Mouse (Mus musculus) heart, embryonic 16.5 days (tissue): ENCODE measurements around the gene Dhx16. TPM values are rescaled to one million over a fixed set of nuclear protein-coding genes. Genes with fewer than 3 reads are reported as not detected.

Experiments
- ATAC-seq: fragments of 200-750 bp; cut with Nextera tagmentation; replicated peaks from 2 replicates; pipeline ENCODE4 v1.8.0; 2017; ENCODE audit warnings: moderate number of reproducible peaks; ENCODE audit not compliant: insufficient read depth, low FRiP score; ENCODE audit errors: extremely low read depth
- H3K27ac ChIP-seq: fragments of 300-500 bp; sonication (generic); 2 replicates; pipeline ENCODE4 v1.5.1; 2014; ENCODE audit warnings: mild to moderate bottlenecking, low read length, control low read depth, moderate library complexity
- H3K27me3 ChIP-seq: fragments of 300-500 bp; sonication (generic); 2 replicates; pipeline ENCODE4 v1.6.1; 2014; ENCODE audit warnings: low read length, mixed read lengths; ENCODE audit not compliant: control insufficient read depth, insufficient read depth
- H3K36me3 ChIP-seq: fragments of 300-500 bp; sonication (generic); 2 replicates; pipeline ENCODE4 v1.6.1; 2014; ENCODE audit not compliant: control insufficient read depth, insufficient read depth
- H3K4me1 ChIP-seq: fragments of 300-500 bp; sonication (generic); 2 replicates; pipeline ENCODE4 v1.6.1; 2014; ENCODE audit warnings: low read length, mixed read lengths; ENCODE audit not compliant: control insufficient read depth, insufficient read depth
- H3K4me2 ChIP-seq: fragments of 300-500 bp; sonication (generic); 2 replicates; pipeline ENCODE4 v1.6.1; 2014; ENCODE audit warnings: low read depth, mild to moderate bottlenecking, control low read depth, low read length
- H3K4me3 ChIP-seq: fragments of 300-500 bp; sonication (generic); 2 replicates; pipeline ENCODE4 v1.5.1; 2014; ENCODE audit warnings: mild to moderate bottlenecking, control low read depth, low read length
- H3K9ac ChIP-seq: fragments of 300-500 bp; sonication (generic); 2 replicates; pipeline ENCODE4 v1.6.1; 2014; ENCODE audit warnings: low read length, control low read depth
- H3K9me3 ChIP-seq: fragments of 300-500 bp; sonication (generic); replicated peaks from 2 replicates; pipeline ENCODE4 v1.6.1; 2016; ENCODE audit warnings: low read length; ENCODE audit not compliant: control insufficient read depth
- WGBS: fragments of 180-500 bp; shearing (Covaris S2); extraction: QIAGEN DNeasy Blood & Tissue Kit; methylation state at CpG from one replicate; pipeline ENCODE4 v1.1.7; 2014; 5-methylcytosine and 5-hydroxymethylcytosine counted together
- polyA plus RNA-seq: library from polyadenylated mRNA; unstranded; fragments of >200 nt; fragmentation: Nextera tagmentation; extraction: Ambion mirVana; gene quantifications from 2 replicates; pipeline ENCODE4 v1.2.1, GENCODE M21; 2015

Dhx16 gene
- polyA plus RNA-seq, 1 experiment from 2014 or later: 27.4 TPM

GRCm38 (mm10) chr17:35866281-35866831 lies 13.3 kb upstream of the Dhx16 start:
- under 1% methylated on average over 37 of the region's 38 CpGs for WGBS
- Histone ChIP-seq H3K27ac (peak overlapping the region; percentile 96), H3K27me3 (no peaks in the 10 kb centered on the region), H3K4me3 (peak overlapping the region; percentile 69), H3K9ac (peak overlapping the region; percentile 73), H3K4me1 (peaks cover 43% of the 10 kb centered on the region), H3K4me2 (peak overlapping the region; percentile 83), H3K9me3 (peaks cover 2% of the 10 kb centered on the region; the same call in 1 of the 2 replicates), H3K36me3 (peaks cover 7% of the 10 kb centered on the region)
- ATAC-seq: peak; percentile 59

GRCm38 (mm10) chr17:35866911-35867890 lies 12.4 kb upstream of the Dhx16 start:
- Histone ChIP-seq H3K4me2 (peak overlapping the region; percentile 83), H3K27me3 (no peaks in the 10 kb centered on the region), H3K36me3 (peaks cover 8% of the 10 kb centered on the region), H3K4me3 (peak overlapping the region; percentile 69), H3K27ac (peak overlapping the region; percentile 96), H3K4me1 (peaks cover 40% of the 10 kb centered on the region), H3K9me3 (peaks cover 3% of the 10 kb centered on the region; the same call in 1 of the 2 replicates), H3K9ac (peak overlapping the region; percentile 73)
- no peak for ATAC-seq
- WGBS: 6% methylated on average over 26 of the region's 26 CpGs

DNA sequence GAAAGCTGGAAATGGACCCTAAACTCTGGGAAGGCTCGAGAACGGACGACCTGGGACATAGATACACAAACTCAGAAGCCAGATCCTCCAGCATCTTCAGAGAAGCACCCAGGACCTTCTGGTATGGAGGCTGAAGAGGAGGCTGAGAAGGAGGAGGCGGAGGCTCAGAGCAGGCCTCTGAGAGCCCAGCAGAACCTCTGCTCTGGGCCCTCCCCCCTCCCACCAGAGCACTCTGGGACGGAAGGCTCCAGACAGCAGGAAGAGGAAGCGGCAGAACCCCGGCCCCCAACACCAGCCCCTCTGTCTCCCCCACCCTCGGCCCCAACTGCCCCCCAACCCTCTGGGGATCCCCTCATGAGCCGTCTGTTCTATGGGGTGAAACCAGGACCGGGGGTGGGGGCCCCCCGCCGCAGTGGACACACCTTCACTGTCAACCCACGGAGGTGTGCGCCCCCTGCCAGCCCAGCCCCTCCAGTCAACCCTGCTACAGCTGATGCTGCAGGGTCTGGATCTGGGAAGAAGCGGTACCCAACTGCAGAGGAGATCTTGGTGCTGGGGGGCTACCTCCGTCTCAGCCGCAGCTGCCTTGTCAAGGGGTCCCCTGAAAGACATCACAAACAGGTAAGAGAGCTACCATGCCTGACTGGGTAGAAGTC lies 11.3 kb upstream of the Dhx16 start:
- peaks cover 44% of the 10 kb centered on the region for H3K4me1 ChIP-seq
- H3K9ac ChIP-seq: peak overlapping the region; percentile 73
- H3K4me2 ChIP-seq: peak overlapping the region; percentile 83
- H3K27me3 ChIP-seq: no peaks in the 10 kb centered on the region
- peak overlapping the region; percentile 69 for H3K4me3 ChIP-seq
- peak overlapping the region; percentile 96 for H3K27ac ChIP-seq
- H3K36me3 ChIP-seq: peaks cover 8% of the 10 kb centered on the region
- WGBS: 21% methylated on average over 16 of the region's 17 CpGs
- no peak for ATAC-seq
- peaks cover 3% of the 10 kb centered on the region; the same call in 1 of the 2 replicates for H3K9me3 ChIP-seq

DNA sequence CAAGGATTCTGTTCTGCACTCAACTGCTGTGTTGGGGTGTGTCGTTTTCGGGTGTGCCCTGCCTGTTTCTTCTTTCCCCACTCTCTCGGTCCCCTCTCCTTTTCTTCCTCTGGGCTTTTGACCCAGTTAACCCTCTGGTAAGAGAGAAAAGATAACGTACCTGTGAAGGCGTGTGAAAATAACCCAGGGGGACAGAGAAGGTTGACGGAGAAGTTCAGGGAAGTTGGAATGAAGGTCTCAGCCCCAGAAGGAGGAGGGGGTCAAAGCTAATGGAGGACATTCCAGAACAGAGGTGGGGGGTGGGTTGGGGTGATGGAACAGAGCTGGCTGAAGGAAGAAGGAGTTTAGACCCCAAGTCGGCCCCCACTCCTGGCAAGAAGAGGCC lies 10.7 kb upstream of the Dhx16 start:
- Histone ChIP-seq H3K9ac (peak overlapping the region; percentile 73), H3K4me3 (peak overlapping the region; percentile 69), H3K36me3 (peaks cover 5% of the 10 kb centered on the region), H3K27ac (peak overlapping the region; percentile 96), H3K9me3 (peaks cover 3% of the 10 kb centered on the region; the same call in 1 of the 2 replicates), H3K27me3 (no peaks in the 10 kb centered on the region), H3K4me2 (peak overlapping the region; percentile 83), H3K4me1 (peaks cover 49% of the 10 kb centered on the region)
- 3% methylated on average over 7 of the region's 7 CpGs for WGBS
- no peak for ATAC-seq

DNA sequence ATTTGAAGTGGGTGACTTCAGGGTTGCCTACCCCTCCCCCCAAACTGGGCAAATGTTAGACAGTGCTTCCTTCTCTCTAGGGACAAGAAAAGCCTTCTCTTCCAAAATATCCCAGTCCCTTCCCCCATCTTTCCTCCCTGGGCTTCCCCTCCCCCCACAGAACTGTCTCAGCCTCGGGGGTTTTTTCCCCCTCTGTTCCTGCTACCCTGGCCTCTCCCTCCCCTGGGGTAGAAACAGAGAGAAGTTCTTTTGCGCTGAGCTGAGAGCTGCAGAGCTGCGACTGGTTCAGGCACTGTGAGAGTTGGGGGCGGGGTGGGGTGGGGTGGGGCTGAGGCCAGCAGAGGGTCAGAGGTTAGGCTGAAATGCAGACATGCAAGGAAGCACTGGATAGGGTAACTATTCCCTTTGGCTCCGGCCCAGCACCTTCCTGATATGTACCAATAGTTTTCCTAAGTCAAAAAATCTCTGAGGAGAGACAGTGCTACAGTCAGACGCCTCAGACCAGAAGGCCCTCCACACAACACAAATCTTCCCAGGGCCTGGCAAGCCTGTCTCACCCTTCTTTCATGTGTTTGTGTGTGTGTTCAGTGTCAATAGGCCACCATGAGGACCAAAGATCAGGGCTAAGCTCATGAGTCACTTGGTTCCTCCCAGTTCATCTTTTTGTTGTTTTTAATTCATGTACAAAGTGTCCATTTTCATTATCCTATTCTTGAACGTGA lies 10.1 kb upstream of the Dhx16 start:
- Histone ChIP-seq H3K27me3 (no peaks in the 10 kb centered on the region), H3K4me3 (peak overlapping the region; percentile 69), H3K4me1 (peaks cover 51% of the 10 kb centered on the region), H3K27ac (peak overlapping the region; percentile 96), H3K9ac (peak overlapping the region; percentile 73), H3K36me3 (peaks cover 5% of the 10 kb centered on the region), H3K9me3 (peaks cover 3% of the 10 kb centered on the region; the same call in 1 of the 2 replicates), H3K4me2 (peak overlapping the region; percentile 83)
- no peak for ATAC-seq
- WGBS: 7% methylated on average over 7 of the region's 7 CpGs

- ATAC-seq: peak; percentile 29; the same call in 1 of the 2 replicates
Measured at GRCm38 (mm10) chr17:35870151-35870883, 9.3 kb upstream of the Dhx16 start.

DNA sequence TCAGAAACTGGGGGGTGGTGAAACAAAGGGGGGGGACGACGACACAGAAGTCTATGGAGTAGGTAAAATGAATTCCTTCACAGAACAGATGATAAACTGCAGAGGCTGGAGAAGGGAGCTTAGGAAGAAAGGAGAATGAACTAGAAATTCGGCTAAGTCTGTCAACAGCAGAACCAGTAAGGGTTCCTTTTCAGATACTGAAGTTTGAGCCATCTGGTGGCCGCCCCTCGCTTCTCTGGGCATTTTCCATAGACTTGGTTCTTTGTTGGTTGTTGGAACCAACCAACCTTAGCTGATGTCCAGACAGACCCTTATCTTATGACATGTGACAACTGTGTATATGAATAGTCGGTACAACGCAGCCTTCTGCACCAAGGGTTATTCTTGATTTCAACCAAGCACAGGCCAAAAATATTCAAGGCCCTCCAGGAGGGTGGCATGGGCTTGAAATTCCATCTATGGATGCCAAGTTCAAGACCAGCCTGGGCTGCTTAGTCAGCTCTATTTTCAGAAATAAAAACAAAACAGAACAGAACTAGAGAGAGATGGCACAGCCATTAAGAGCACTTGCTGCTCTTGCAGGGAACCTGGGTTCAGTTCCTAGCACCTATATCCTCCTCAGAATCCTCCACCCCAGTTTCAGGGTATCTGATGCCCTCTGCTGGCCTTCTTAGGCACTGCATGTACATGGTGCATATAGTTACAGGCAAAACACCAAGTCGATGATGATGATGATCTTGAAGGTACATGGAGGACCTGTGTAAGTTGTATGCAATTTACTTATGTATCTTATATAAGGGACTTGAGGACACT lies 8.5 kb upstream of the Dhx16 start:
- Histone ChIP-seq H3K36me3 (peaks cover 11% of the 10 kb centered on the region), H3K4me2 (peak overlapping the region; percentile 83), H3K27me3 (no peaks in the 10 kb centered on the region), H3K9ac (no peak overlapping the region; the same call in 1 of the 2 replicates), H3K4me3 (peak overlapping the region; percentile 69), H3K9me3 (peaks cover 3% of the 10 kb centered on the region; the same call in 1 of the 2 replicates), H3K27ac (peak overlapping the region; percentile 96), H3K4me1 (peaks cover 45% of the 10 kb centered on the region)
- 40% methylated on average over 8 of the region's 8 CpGs for WGBS
- ATAC-seq: no peak

More at GRCm38 (mm10) chr17:35870151-35870883, 9.3 kb upstream of the Dhx16 start:
- H3K9ac ChIP-seq: peak overlapping the region; percentile 73
- H3K27me3 ChIP-seq: no peaks in the 10 kb centered on the region
- H3K27ac ChIP-seq: peak overlapping the region; percentile 96
- peak overlapping the region; percentile 83 for H3K4me2 ChIP-seq
- peaks cover 3% of the 10 kb centered on the region; the same call in 1 of the 2 replicates for H3K9me3 ChIP-seq
- peaks cover 45% of the 10 kb centered on the region for H3K4me1 ChIP-seq
- peaks cover 10% of the 10 kb centered on the region for H3K36me3 ChIP-seq
- peak overlapping the region; percentile 69 for H3K4me3 ChIP-seq
- 26% methylated on average over 9 of the region's 9 CpGs for WGBS
